Mouse (Mus musculus): Measurements from ENCODE around the gene Gm3486.
"Not testable (repeated sequence)": the region's sequence is repeated elsewhere in the genome, so short reads cannot be mapped to it uniquely, and the experiment has no call there.

- TF ChIP-seq CTCF, POLR2A (IDR thresholded peaks at IDR 0.05; ENCODE audit: insufficient read depth, low read depth, low read length): not testable (repeated sequence)
These were observed 31.4 kb upstream of the Gm3486 start for GRCm38 (mm10) chr14:41520683-41521082.

Data from olfactory bulb, adult 2 months (tissue).